Mouse (Mus musculus) urinary bladder, adult 2 months (tissue): Measurements from ENCODE around the gene Nyap2. TPM values are rescaled to one million over a fixed set of nuclear protein-coding genes. Genes with fewer than 3 reads are reported as not detected.

ENCODE experiments used
- DNase-seq: peaks from one replicate; pipeline ENCODE4 v3.0.0; 2022; ENCODE audit warnings: low spot score
- polyA plus RNA-seq: library from polyadenylated mRNA; depleted of rRNA; stranded (reverse); fragments of >200 nt; gene quantifications from 2 replicates; pipeline ENCODE4 v1.2.3, GENCODE M21; 2012; rRNA removed

Gene Nyap2
- polyA plus RNA-seq = 0.03 TPM in 2 replicates

- no peak for DNase-seq
Measured at GRCm38 (mm10) chr1:81076831-81077664, at the start of gene Nyap2. TSS of gene Nyap2 (plus strand) at chr1:81076950.

DNA sequence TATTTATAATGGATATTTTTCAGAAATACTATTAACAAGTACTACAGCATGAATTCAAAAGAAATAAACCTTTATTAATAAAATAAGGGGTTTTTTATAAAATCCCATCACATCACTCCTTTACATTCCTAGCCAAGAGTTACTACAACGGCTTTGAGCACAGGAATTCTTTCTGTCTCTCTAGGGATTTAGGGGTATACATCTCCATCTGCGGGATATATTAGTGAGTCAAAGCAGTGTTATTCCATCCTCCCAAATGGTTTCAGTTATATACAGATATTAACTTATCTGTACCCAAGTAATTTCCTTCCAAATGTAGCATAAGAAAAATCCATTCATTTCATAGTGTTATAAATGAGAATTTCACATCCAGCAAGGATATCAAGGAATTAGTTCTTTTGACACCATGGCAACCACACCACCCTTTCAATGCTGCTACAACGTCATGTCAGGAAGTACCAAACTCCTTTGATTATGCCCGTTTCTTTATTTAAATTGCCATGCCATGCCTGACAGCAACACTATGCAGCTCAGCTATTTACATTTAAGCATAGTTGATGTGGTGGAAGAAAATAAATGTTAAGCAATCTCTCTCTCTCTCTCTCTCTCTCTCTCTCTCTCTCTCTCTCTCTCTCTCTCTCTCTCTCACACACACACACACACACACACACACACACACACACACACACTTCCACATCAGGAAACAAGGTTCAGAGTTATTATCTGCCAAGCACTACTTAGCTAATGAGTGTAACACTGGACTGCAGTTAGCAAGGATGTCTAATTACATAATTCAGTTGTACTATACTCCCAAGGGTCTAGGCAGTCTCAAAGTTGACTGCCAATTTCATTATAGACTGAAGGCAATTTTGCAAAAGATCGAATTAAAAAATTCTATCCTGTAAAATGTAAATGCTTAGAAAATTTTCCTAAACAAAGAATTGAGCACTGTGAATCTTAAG, 33.6 kb upstream of the Nyap2 start:
- DNase-seq = no peak

DNA sequence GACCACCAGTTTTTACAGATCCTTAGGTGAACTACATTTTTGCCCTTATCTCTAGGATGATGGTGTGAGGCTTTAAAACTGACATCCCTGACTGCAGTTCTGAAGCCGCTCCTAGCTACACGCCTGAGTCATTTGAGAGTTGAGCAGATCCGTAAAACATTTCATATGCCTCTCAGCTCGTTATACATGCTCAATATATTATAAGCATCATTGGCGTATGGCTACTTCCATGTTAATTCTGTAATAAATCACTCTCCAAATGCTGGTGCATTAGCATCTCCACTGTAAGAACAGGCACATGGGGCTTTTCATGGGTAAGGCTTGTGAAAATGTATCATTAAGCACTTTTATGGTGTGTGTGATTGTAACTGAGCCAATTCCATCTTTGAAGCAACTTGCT, 18.4 kb upstream of the Nyap2 start:
- DNase-seq = no peak

DNA sequence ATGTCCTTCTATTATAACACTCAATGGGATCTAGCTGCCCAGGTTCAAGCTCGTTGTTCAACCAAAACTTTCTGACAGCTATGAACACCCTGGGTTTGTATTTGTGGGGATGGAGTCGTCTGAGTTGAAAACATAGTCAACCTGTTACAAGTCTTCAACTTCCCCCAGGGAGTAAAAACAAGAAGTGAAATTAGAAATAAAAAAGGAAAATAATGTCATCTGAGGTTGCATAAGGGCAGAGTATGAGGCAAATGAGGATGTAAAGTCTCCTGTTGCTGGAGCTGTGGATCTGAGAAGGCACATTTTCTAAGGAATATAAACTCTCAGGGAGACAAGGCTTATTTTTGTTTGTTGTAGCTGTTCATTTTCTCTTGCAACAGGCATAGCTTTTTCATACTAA, 17.9 kb upstream of the Nyap2 start:
- DNase-seq = no peak

DNA sequence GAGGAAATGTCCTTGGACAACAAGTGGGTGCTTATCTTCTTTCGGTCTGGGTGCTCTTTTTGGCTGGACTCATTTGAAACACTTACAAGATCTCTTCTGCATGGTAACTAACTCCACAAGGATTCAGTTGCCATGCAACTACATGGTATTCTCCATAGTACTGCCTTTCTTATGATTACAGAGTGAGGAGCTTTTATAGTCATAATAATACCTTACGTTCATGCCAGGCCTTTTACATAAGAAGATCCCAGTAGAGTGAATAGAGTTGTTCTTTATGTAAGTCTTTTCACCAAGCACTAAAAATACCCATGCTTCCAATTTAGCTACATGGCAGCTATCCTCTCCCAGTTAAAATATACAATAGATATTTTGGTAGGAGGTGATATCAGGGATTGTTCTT, 13.9 kb upstream of the Nyap2 start:
- DNase-seq = no peak

GRCm38 (mm10) chr1:81076259-81076658, 491 bp upstream of the Nyap2 start:
- no peak for DNase-seq

DNA sequence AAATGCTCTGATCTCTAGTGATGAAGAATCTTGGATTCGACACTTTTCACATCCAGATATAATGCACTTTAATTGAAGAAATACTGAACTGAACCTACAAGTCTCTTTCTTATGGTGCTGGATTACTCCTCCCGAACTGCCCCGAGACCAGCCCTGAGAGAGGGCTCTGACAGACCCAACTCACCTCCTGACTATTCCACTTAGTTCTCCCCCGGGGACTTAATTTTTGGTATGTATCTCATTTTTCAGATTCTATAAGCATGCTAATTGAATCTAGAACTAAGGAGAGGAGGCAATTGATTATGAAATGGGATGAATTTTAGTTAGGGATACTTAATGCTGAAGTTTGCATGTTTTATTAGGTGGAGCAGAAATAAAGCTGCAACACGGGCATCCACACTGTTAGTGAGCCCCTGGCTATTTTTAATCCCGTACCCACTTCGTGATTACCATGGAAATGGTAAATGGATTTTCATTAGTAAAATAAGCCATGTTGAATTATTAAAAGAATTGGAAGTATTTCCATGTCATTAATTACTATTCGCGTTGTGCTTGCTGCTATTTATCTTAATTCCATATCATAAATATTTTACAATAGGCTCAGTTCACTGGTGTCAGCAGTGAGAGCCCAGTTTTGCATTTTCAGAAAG, 1.0 kb downstream of the Nyap2 start:
- no peak for DNase-seq

GRCm38 (mm10) chr1:81087485-81087884, 10.7 kb downstream of the Nyap2 start:
- DNase-seq = no peak

DNA sequence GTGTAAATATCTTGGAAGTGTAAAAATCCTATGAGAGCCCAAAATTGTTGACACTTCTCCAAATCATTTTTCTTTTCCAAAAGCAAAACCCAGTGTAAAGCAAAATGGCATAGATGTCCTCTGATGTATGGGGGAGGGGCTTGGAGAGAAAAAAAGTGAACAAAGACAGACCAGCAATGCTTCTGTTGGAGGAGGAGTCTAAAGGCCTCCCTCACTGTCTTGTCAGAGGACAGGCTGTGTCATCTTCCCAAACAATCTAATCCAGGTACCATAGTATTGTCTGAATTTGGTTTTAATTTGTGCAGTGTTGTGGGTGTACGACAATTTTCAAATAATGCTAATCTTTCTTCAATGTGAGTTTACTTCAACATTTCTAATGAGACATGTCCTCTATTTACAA, 13.7 kb downstream of the Nyap2 start:
- no peak for DNase-seq

DNA sequence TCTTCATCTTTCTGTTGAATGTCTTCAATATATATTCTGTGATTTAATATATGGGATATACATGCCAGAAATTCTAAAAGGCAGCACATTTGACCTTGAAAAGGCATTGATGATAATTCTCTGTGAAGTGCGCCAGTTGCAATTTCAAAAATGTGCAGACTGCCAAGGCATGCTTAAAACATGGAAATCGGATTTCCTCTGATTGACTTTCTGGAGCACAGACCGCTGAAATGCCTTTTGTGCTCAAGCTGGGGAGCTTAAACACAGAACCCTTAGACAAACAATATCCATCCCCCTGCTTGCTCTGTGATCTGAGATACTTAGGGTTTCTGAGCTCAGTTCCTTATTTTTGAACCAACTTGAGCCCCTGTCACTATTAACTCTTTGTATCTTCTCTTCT, 14.2 kb downstream of the Nyap2 start:
- DNase-seq = no peak

DNA sequence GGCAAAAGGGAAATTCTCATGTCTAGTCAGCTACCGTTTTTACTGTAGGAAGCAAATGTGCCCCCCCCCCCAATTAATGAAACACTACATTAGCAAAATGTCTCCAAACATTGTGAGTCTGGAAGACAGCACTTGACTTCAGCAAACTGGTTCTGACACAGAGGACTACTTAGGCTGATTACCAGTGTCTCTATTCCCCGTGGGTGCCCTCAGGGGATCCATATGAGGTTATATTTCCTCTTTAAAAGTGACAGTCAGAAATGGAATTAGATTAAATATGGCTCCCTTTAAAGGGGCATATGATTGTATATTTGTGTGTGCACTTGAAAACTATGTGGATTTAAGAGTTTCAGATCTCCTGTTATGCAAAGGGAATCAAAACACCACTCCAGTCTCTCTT, 15.3 kb downstream of the Nyap2 start:
- DNase-seq = no peak

DNA sequence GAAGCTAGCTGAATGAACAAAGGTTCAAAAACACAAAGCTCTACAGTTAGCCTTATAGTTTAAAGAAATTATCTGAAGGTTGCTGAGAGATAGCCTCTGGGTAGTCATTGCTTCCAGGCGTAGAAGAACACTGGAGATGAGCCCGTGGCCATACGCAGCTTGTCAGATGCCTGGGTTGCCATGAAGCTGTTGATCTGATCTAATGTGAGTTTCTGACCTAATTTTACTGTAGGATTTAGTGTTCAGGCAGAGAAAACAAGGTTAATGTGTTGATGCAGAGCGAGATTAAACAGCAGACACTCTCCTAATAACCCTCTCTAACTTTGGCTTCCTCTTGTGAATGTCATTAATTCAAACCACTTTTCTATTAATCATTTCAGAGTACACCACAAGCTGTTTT, 16.1 kb downstream of the Nyap2 start:
- no peak for DNase-seq

DNA sequence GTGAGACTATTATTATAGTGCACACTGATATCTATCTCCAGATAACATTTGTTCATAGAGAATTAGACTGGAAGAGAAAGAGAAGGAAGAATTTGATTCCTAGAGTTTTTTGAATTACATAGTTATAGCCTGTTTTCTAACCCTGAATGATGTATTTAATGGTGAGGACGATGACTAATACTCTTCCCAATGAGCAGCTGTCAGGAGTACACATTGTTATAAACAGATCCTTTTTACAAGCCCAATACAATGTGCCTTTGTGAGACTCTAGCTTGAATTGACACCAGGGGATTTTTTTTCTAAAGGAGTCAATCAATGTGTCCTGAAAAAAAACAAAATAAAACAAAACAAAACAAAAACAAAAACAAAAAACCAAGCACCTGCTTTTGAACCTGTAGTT, 22.2 kb downstream of the Nyap2 start:
- no peak for DNase-seq

- DNase-seq = no peak
Measured at GRCm38 (mm10) chr1:81101749-81102148, 25.0 kb downstream of the Nyap2 start.

- no peak for DNase-seq
Measured at GRCm38 (mm10) chr1:81119732-81120131, 43.0 kb downstream of the Nyap2 start.

- DNase-seq = no peak
Measured at GRCm38 (mm10) chr1:81132007-81132712, 55.4 kb downstream of the Nyap2 start.

GRCm38 (mm10) chr1:81143855-81144254, 67.1 kb downstream of the Nyap2 start:
- no peak for DNase-seq

GRCm38 (mm10) chr1:81145576-81145975, 68.8 kb downstream of the Nyap2 start:
- DNase-seq = no peak

DNA sequence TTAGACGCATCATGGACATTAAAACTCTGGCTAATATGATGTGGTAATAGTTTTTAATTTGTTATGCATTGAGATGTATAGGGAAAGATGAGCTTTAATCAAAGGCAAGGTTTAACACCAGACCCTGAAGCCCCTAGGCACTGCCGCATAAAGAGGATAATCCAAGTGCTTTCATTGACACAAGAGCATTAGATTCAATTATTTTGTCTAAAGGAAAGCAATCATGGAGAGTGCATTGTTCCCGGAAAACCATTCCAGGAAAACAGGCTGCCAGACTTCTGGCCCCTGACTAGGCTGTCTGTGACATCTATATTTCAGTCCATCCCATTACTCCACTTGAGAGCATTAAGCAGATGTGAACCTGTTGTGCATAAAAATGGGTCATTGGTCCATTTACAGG, 92.5 kb downstream of the Nyap2 start:
- DNase-seq = no peak

DNA sequence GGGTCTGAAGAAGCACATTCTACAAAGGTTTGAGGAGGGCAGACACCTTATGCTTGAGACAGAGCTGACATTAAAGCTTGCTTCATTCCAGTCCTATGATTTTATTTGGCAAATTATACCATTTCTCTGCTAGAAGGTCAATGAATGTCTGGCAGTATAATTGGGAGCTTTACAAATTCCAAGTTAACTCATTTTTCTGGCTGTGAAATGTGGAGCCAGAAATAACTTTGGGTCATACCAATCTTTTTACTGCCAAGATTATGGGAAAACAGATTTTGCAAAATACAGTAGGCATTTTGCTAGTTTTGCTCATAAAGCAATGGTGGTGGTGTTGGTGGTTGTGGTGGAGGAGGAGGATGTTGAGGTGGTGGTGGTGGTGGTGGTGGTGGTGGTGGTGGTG, 96.0 kb downstream of the Nyap2 start:
- DNase-seq = no peak

DNA sequence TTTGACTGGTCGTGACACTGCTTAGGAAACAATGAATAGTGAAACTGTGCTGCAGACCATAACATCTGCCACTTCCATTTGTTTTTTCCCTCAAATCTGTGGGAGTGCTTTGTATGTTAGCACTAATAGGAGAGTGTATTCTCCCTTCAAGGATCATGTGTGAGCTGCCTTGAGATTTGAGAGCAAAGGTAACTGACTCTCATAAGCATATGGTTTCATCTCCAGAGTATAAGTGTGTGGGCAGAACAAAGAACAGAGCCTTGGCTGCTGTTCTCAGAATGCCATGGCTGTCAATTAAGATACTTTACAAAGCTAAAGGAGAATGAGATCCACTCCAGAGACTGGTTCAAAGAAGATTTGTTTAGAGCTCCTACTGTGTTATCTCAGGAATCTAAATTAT, 96.6 kb downstream of the Nyap2 start:
- DNase-seq = no peak

DNA sequence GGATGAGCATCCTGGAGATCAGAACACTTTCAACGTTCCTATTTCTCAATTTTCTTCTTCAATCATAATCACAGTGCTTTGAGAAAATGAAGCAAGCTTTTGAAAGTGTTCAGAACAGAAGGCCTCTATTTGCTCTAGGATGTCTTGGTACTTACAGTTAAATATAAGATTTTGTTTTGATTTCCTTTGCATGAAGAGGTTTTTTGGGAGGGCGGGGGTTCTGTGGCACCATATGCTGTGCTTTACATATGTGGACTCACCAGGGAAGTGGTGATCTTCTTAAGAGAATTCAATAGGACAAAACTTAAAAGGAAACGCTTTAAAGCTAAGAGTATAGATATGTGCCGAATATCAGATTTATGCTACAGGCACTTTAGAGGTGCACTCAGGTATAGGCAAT, 103.0 kb downstream of the Nyap2 start:
- DNase-seq = no peak
